Mouse (Mus musculus): ENCODE data around the gene Stx6.

GRCm38 (mm10) chr1:155200967-155201366 is 42.5 kb downstream of the Stx6 start:
- no peak for TF ChIP-seq USF1 (IDR thresholded peaks at IDR 0.05; ENCODE audit: low read depth)
- TF ChIP-seq POLR2A (IDR thresholded peaks at IDR 0.05; ENCODE audit: insufficient read length, low read depth), result no peak
- TF ChIP-seq TCF12 (IDR thresholded peaks at IDR 0.05; ENCODE audit: insufficient read depth, poor library complexity, severe bottlenecking), result no peak
- TF ChIP-seq MYOG (IDR thresholded peaks at IDR 0.05; ENCODE audit: control insufficient read depth in 1 of 3, insufficient read depth in 1 of 3, insufficient read length in 2 of 3, low read depth in 2 of 3), result peak in 1 of 3 experiments; percentile 60
- no peak for TF ChIP-seq E2F4 (IDR thresholded peaks at IDR 0.05; ENCODE audit: insufficient read depth)
- TF ChIP-seq MAX (IDR thresholded peaks at IDR 0.05; ENCODE audit: low read depth), result no peak
